25 mouse cellular contexts compared by ENCODE assay signal in genomic region chr2:26617331-26617730, GRCm38 (mm10). TPM values are rescaled to one million over a fixed set of nuclear protein-coding genes. Genes with fewer than 3 reads are reported as not detected.
"Had no signal": no experiment of that assay in that cellular context is flagged by ENCODE, and none has a peak within 500 bp of the region (broad histone marks: within the 10 kb centered on the region; RNA-seq: fewer than 3 reads in every experiment).

No protein-coding gene starts in this region.

- H3K4me2 ChIP-seq: lung, embryonic 15.5 days; midbrain, embryonic 11.5 days; midbrain, embryonic 13.5 days; midbrain, embryonic 15.5 days; neural tube, embryonic 12.5 days; stomach, embryonic 15.5 days had no signal

- H3K4me1 ChIP-seq: lung, embryonic 15.5 days; midbrain, embryonic 13.5 days; midbrain, embryonic 15.5 days; neural tube, embryonic 12.5 days; stomach, embryonic 15.5 days had no signal

- H3K9me3 ChIP-seq: lung, embryonic 15.5 days; midbrain, embryonic 13.5 days; midbrain, embryonic 15.5 days; neural tube, embryonic 12.5 days; stomach, embryonic 15.5 days had no signal

- H3K36me3 ChIP-seq: lung, embryonic 15.5 days; midbrain, embryonic 13.5 days; midbrain, embryonic 15.5 days; neural tube, embryonic 12.5 days; stomach, embryonic 15.5 days had no signal

- ATAC-seq: lung, postnatal 0 days; midbrain, embryonic 13.5 days; midbrain, embryonic 15.5 days had no signal

- H3K9ac ChIP-seq: lung, embryonic 15.5 days; midbrain, embryonic 13.5 days; midbrain, embryonic 15.5 days; neural tube, embryonic 12.5 days; stomach, embryonic 15.5 days had no signal

- H3K4me3 ChIP-seq: lung, embryonic 15.5 days; megakaryocyte, embryonic 14.5 days; midbrain, embryonic 13.5 days; midbrain, embryonic 15.5 days; neural tube, embryonic 12.5 days; stomach, embryonic 15.5 days had no signal

- DNase-seq: lung, adult 2 months; lung, postnatal 14 days; lung, postnatal 36 days; right cerebral cortex, postnatal 14 days; thymus, adult 2 months; thymus, postnatal 25 days; thymus, postnatal 4 days had no signal

- H3K27ac ChIP-seq: lung, embryonic 15.5 days; macrophage; midbrain, embryonic 13.5 days; midbrain, embryonic 15.5 days; neural tube, embryonic 12.5 days; stomach, embryonic 15.5 days; stomach, postnatal 0 days had no signal

- H3K27me3 ChIP-seq: midbrain, embryonic 13.5 days; midbrain, embryonic 15.5 days; neural tube, embryonic 12.5 days; stomach, embryonic 15.5 days had no signal

RNA-seq across cellular contexts. Expression of gene Fam69b, which starts 10.9 kb away (rescaled TPM):
- total RNA-seq: monocyte, adult 5-6 weeks; neutrophil, adult 5-6 weeks had no signal
- polyA plus RNA-seq: macrophage had no signal

RNA-seq across cellular contexts. Expression of gene Gm20532, which starts 30.9 kb away (rescaled TPM):
- total RNA-seq: megakaryocyte progenitor cell, adult 5-6 weeks; midbrain, postnatal 0 days; monocyte, adult 5-6 weeks; neutrophil, adult 5-6 weeks had no signal
- polyA plus RNA-seq: lung, adult 2 months; lung, embryonic 15.5 days; lung, postnatal 0 days; midbrain, embryonic 11.5 days; midbrain, embryonic 13.5 days; midbrain, embryonic 15.5 days; neural tube, embryonic 12.5 days; neural tube, embryonic 14.5 days; spleen, adult 2 months; stomach, embryonic 15.5 days; stomach, postnatal 0 days; testis, adult 2 months; thymus, adult 2 months; urinary bladder, adult 2 months had no signal

RNA-seq across cellular contexts. Expression of gene Egfl7, which starts 37.5 kb away (rescaled TPM):
- total RNA-seq: monocyte, adult 5-6 weeks had no signal

RNA-seq across cellular contexts. Expression of gene Lcn4, which starts 53.8 kb away (rescaled TPM):
- total RNA-seq: midbrain, postnatal 0 days; monocyte, adult 5-6 weeks had no signal
- polyA plus RNA-seq: lung, adult 2 months; lung, embryonic 15.5 days; lung, postnatal 0 days; macrophage; midbrain, embryonic 11.5 days; midbrain, embryonic 13.5 days; midbrain, embryonic 15.5 days; midbrain, postnatal 0 days; neural tube, embryonic 12.5 days; neural tube, embryonic 14.5 days; stomach, embryonic 15.5 days; stomach, postnatal 0 days; testis, adult 2 months; urinary bladder, adult 2 months had no signal
